Mouse (Mus musculus): ENCODE measurements at regions not wholly inside any gene's neighbourhood (a gene's known extent, or its start where the extent isn't known, plus 50 kb on each side); places are given as distances from the start of the nearest gene placed in this dataset.
"Not testable (repeated sequence)": the region's sequence is repeated elsewhere in the genome, so short reads cannot be mapped to it uniquely, and the experiment has no call there.

DNA sequence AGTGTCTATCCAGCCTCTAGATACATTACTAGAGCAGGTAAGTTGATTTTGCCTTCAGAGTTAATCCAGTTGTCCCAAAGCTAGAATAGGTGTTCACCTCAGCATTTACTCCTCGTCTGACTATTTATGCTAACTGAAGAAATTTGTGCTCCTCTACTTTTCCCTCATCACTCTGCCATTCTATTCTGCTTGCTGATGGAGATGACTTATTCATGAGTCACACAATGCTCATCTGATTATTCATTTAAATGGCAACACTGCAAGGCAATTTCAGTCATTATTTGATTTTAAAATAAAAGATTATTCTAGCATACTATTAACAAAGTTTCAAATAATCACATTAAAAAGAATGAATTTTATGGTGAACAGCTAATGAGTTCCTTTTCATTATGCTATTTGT, 752.4 kb downstream of the Trib2 start:
- no peak for DNase-seq

DNA sequence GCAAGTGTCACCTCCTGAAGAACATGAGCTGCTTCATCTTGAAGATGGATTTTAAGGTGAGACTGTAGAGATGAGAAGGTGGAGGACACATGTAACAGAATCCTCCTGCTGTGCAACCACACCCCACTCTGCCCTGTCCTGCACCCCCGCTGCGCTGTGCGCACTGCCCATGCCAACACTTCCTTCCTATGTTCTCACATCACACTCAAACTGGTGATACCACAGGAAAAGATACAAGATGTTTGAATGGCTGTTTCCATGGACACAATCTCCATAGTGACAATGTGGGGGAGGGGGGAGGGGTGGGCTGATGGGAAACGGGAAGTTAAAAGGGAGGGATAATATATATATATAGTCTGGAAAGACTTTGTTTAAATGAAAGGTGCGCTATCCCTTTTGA, 765.3 kb downstream of the Trib2 start:
- no peak for DNase-seq

DNA sequence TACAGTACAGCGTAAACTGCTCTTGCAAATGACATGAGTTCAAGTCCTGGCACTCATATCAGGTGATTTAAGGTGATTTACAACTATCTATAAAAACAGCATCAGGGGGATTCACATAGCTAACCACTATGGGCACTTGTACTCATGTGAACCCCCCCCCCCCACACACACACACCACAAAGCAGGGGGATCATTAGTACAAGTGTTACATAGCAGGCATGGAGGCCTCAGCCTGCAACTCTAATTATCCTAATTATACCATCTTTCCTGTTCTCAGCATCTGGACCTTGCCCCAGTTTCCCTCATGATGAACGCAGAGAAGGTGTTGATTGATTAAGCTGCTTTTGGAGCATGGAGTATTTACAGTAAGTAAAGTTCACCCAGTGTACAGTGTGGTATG, 773.5 kb downstream of the Trib2 start:
- DNase-seq, result no peak

DNA sequence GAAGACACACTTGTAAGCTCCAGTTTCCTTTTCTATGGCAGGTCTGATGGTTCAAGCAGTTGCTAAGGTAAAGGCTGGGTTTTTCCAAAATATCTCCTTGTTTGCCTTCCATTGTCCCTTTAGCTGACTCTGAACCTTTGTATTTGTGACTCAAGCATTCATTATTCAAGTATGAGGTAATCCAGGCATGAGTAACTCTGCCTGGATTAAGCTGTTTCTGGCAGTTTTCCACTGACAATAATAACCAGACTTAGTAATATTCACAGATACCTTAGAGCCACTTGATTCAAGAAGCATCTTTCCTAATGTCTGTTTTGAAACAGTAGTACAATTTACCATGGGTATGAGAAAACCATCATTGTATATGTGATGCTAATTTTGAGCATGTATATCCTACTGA, 805.6 kb downstream of the Trib2 start:
- DNase-seq, result no peak

DNA sequence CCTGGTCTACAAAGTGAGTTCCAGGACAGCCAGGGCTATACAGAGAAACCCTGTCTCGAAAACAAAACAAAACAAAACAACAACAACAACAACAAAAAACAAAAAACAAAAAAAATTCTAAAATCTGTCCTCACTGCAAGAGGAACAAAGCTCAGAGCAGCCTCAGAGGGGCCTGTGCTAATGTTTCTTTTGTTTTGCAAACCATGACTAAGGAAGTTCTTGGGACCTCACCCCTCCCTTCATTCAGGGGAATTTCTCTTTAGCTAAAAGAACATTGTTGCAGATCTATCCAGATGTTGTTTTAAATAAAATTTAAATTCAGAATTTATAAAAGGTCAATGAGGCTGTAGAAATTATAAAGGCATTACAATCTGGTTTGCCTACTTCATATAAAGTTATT, 814.3 kb downstream of the Trib2 start:
- not testable (repeated sequence) for DNase-seq

All from right cerebral cortex, postnatal 25 days (tissue).